Mouse (Mus musculus) inflammation-experienced regulatory T-cells, adult 16 weeks (primary cell): Measurements from ENCODE around the gene Elmod1. TPM values are rescaled to one million over a fixed set of nuclear protein-coding genes. Genes with fewer than 3 reads are reported as not detected.

Source experiments
- polyA plus RNA-seq: library from polyadenylated mRNA; unstranded; fragments of 100-300 nt; shearing (Covaris generic); gene quantifications from one replicate; pipeline ENCODE4 v1.2.1, GENCODE M21; 2017

Elmod1 gene
- not detected for polyA plus RNA-seq

GRCm38 (mm10) chr9:53975122-53975518, at the start of gene Elmod1:
Gene Elmod1 (minus strand): TSS chr9:53975301.

Other genes starting within 250 kb of the Elmod1 start
- gene Slc35f2, start 203.8 kb downstream of the Elmod1 start, polyA plus RNA-seq = 24.7 TPM
- not detected for gene Sln, start 125.1 kb downstream of the Elmod1 start, polyA plus RNA-seq
- not detected for gene Tnfaip8l3, start 93.1 kb upstream of the Elmod1 start, polyA plus RNA-seq